Mouse (Mus musculus): ENCODE data around the gene Pom121l2.

DNA sequence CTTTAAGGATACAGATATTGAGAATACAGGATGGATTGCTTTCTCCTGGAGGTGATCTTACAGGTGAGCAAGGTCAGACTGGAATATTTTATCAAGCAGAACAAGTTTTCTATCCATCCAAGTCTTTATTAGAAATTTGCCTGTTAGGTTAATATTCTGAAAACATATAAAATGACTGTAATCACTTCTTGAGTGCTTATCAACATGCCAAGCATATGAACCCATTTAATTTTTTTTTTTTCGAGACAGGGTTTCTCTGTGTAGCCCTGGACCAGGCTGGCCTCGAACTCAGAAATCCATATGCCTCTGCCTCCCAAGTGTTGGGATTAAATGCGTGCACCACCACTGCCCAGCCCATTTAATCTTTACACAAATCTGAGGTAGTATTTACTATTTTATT, 56.0 kb downstream of the Pom121l2 start:
- TF ChIP-seq POLR2A (IDR thresholded peaks at IDR 0.05; ENCODE audit: extremely low read depth, insufficient read depth, low read length) = no peak
- TF ChIP-seq CTCF (IDR thresholded peaks at IDR 0.05; ENCODE audit: extremely low read depth, insufficient read depth, low read length) = no peak
